Mouse (Mus musculus) kidney, adult 2 months (tissue): ENCODE data around the gene Spata2.

Experiments used
- CTCF ChIP-seq: fragments of 200-500 bp; conservative IDR thresholded peaks from 2 replicates; pipeline ENCODE4 v1.5.1; 2011; ENCODE audit warnings: low read depth, mild to moderate bottlenecking, control low read depth, low read length, moderate library complexity, mixed read lengths; ENCODE audit not compliant: insufficient read depth, insufficient read length
- POLR2A ChIP-seq: fragments of 200-500 bp; IDR thresholded peaks from one replicate; pipeline ENCODE4 v1.6.1; 2011; ENCODE audit warnings: low read depth, low read length, control low read depth

DNA sequence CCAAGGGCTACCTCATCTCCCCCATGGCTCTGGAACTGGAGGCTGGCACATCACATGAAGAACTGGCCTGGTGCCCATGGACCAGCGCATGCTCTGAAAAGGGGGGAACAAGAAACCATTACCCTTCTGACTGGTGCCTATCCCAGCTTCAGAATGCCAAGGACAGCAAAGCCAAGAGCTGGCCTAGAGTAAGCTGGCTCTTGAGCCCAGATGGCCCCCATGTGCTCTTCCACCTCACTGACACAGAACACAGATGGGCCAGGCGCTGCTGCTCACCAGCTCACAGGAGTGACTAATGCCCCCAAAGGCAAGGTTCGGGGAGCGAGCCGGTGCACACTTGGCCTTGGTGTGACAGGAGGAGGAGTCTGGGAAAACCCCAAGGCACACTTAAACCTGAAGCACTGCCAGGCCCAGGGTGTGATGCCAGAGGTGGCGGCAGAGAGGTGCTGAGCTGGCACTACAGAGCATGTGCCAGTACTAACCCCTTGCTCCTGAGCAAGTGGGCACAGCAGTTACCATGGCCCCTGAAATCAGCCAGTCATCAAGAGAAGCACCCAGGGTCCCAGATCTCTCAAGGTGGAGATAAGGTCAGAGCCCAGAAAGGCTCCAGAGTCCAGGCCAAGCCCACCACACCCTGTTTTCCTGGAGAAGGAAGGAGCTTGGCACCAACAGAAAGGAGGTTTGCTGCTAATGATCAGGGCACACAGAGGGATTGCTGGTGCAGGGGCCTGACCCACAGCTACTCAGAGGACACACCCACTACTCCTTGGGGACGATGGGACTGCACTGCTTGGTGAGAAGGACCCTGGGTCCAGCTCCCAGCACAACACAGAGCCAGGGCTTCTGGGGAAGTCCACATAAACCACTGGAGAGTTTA, 6.9 kb downstream of the Spata2 start:
- TF ChIP-seq CTCF (no peak), POLR2A (no peak)
